Mouse (Mus musculus) E14TG2a.4 (cell line): ENCODE measurements at regions not wholly inside any gene's neighbourhood (a gene's known extent, or its start where the extent isn't known, plus 50 kb on each side); places are given as distances from the start of the nearest gene placed in this dataset.

Experiments
- CTCF ChIP-seq: conservative IDR thresholded peaks from 2 replicates; pipeline ENCODE4 v1.5.1; 2014; ENCODE audit warnings: low read length
- NANOG ChIP-seq: IDR thresholded peaks from 2 replicates; pipeline ENCODE4 v1.6.1; 2014; ENCODE audit warnings: borderline replicate concordance, low read length, mixed read lengths
- POU5F1 ChIP-seq: IDR thresholded peaks from 2 replicates; pipeline ENCODE4 v1.6.1; 2014; ENCODE audit warnings: low read length, borderline replicate concordance

GRCm38 (mm10) chr9:84283296-84283695, 358.4 kb downstream of the Bckdhb start:
- TF ChIP-seq CTCF (no peak), POU5F1 (no peak), NANOG (peak; percentile 40; the same call in 1 of the 2 replicates)
